Mouse (Mus musculus): ENCODE results near the gene Cnga4. TPM values are rescaled to one million over a fixed set of nuclear protein-coding genes. Genes with fewer than 3 reads are reported as not detected.
"Not testable (repeated sequence)": the region's sequence is repeated elsewhere in the genome, so short reads cannot be mapped to it uniquely, and the experiment has no call there.

The Cnga4 gene
- polyA plus RNA-seq, 3 experiments from 2014 or later = not detected

- ATAC-seq = no peak
Measured at GRCm38 (mm10) chr7:105416529-105416928, 12.2 kb downstream of the Cnga4 start.

GRCm38 (mm10) chr7:105418106-105418505 lies 13.7 kb downstream of the Cnga4 start:
- no peak for ATAC-seq

DNA sequence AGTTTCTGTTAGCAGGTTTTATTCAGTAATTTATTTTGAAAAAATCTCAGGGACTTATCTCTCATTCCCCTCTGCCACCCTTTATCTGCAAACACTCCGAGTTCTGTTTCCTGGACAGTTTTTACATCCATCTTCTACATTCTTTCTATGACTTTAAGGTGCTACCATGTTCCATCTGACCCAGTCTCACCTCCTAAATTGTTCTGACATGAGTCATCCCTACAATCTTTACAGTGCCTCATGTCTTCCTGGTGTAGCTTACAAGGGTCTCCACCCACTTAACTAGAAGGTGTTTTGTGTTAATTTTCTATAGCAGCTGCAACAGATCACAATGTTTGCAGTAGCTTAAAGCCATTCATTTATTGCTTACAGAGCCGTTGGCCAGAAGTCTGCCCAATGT lies 16.5 kb downstream of the Cnga4 start:
- ATAC-seq = no peak

GRCm38 (mm10) chr7:105424368-105424767 lies 20.0 kb downstream of the Cnga4 start:
- no peak for ATAC-seq

GRCm38 (mm10) chr7:105425424-105426043 lies 21.2 kb downstream of the Cnga4 start, which contains the start of gene Cckbr:
Cckbr (plus strand) TSS chr7:105425731.
- no peak for ATAC-seq

- no peak for ATAC-seq
Measured at GRCm38 (mm10) chr7:105426051-105426450, 21.7 kb downstream of the Cnga4 start.

DNA sequence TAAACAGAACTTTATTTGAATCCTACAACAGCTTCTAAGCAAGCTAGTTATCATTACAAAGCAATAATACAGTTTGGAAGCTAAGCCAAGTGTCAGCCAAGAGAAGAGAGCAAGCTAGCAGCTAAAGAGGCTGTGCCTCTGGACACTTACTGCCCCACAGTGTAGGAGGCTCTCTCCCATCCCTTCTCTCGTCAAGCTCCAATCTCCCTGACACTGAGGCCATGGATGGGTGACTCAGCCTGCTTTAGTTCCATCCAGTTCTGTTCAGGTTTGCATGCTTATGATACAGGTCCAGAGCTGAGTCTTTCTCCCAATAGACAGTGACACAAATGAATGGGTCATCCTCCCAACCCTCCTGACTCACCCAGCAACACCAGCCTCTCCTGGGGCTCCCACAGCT lies 27.7 kb downstream of the Cnga4 start:
- ATAC-seq = no peak

GRCm38 (mm10) chr7:105433859-105434258 lies 29.5 kb downstream of the Cnga4 start:
- ATAC-seq = no peak

- ATAC-seq = no peak
Measured at GRCm38 (mm10) chr7:105434798-105435197, 30.4 kb downstream of the Cnga4 start.

GRCm38 (mm10) chr7:105437979-105438772 lies 33.8 kb downstream of the Cnga4 start:
- ATAC-seq = no peak

DNA sequence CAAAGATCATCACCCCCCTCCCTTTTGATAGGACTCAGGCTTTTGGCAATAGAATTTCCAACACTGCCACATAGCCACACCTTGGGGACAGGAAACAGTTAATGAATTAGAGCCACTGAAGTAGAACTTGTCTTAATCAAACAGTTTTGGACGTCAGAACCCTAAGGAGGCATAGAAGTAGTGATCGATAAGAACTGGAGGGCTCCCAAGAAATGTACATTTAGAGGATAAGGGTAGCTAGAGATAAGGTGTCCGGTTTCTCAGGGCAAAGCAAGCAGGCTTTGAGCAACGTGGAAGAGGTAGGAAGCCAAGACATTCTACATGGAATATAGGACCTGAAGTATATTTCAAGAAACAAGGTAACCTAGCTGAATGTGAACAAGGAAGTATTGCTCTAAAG lies 37.1 kb downstream of the Cnga4 start:
- ATAC-seq = no peak

DNA sequence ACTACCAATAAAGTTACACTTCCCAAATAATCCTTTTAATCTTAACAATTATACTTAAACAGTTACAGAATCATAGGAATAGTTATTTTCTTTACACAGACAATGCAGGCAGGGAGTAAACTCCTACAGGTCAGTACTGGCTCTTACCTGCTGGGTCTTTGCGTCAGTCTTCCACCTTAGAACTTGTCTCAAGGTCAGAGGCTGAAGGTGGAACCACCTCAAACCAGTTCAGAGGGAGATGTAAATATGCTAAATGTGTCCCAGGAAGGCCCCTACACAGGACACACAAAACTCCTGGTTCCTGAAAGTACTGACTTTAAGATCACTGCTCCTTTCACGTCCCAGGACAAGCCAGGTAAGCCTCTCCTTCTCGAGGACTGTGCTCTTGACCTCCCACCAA lies 40.7 kb downstream of the Cnga4 start:
- ATAC-seq = no peak

GRCm38 (mm10) chr7:105453345-105453744 lies 49.0 kb downstream of the Cnga4 start:
- not testable (repeated sequence) for ATAC-seq

Other genes with a start within 250 kb of the Cnga4 start
- under 1 TPM in 1 of 3 experiments, not detected in 2; 0.30 TPM for gene Olfr684, start 240.9 kb upstream of the Cnga4 start, polyA plus RNA-seq (2017; shearing (Covaris generic))
- gene Olfr685, start 218.6 kb upstream of the Cnga4 start, polyA plus RNA-seq (2017; shearing (Covaris generic)) = not detected
- gene Olfr686, start 197.1 kb upstream of the Cnga4 start, polyA plus RNA-seq (2017; shearing (Covaris generic)) = not detected
- not detected for gene Olfr688, start 116.5 kb upstream of the Cnga4 start, polyA plus RNA-seq (2017; shearing (Covaris generic))
- gene Olfr689, start 93.4 kb upstream of the Cnga4 start, polyA plus RNA-seq (2017; shearing (Covaris generic)) = not detected
- gene Olfr690, start 70.5 kb upstream of the Cnga4 start, polyA plus RNA-seq (2017; shearing (Covaris generic)) = not detected
- not detected for gene Olfr691, start 62.3 kb upstream of the Cnga4 start, polyA plus RNA-seq (2017; shearing (Covaris generic))
- not detected for gene Olfr692, start 36.3 kb upstream of the Cnga4 start, polyA plus RNA-seq (2017; shearing (Covaris generic))
- not detected for gene Gm5901, start 29.5 kb upstream of the Cnga4 start, polyA plus RNA-seq (2017; shearing (Covaris generic))
- 10 to 100 TPM; 10.5 to 25.3 (median 17.5) TPM for gene Fam160a2, start 4.5 kb upstream of the Cnga4 start, polyA plus RNA-seq (2017; shearing (Covaris generic))
- gene Cckbr, start 21.2 kb downstream of the Cnga4 start, polyA plus RNA-seq (2017; shearing (Covaris generic)) = not detected
- gene Cavin3, start 77.7 kb downstream of the Cnga4 start, polyA plus RNA-seq (2017; shearing (Covaris generic)) = not detected
- 10 to 100 TPM; 15.4 to 23.7 (median 22.3) TPM for gene Smpd1, start 149.8 kb downstream of the Cnga4 start, polyA plus RNA-seq (2017; shearing (Covaris generic))
- gene Apbb1, start 177.1 kb downstream of the Cnga4 start, polyA plus RNA-seq (2017; shearing (Covaris generic)) = 10 to 100 TPM in 1 of 3 experiments, 1 to 10 TPM in 2; 2.9 to 10.5 (median 3.8) TPM
- gene Hpx, start 195.6 kb downstream of the Cnga4 start, polyA plus RNA-seq (2017; shearing (Covaris generic)) = not detected
- 1 to 10 TPM in 2 of 3 experiments, under 1 TPM in 1; 0.70 to 5.4 (median 3.3) TPM for gene Trim3, start 229.0 kb downstream of the Cnga4 start, polyA plus RNA-seq (2017; shearing (Covaris generic))
- 100 to 1,000 TPM; 193 to 230 (median 222) TPM for gene Timm10b, start 235.5 kb downstream of the Cnga4 start, polyA plus RNA-seq (2017; shearing (Covaris generic))
- gene Arfip2, start 235.8 kb downstream of the Cnga4 start, polyA plus RNA-seq (2017; shearing (Covaris generic)) = 10 to 100 TPM; 10.3 to 12.8 (median 12.2) TPM
- 10 to 100 TPM in 1 of 3 experiments, 1 to 10 TPM in 2; 4.9 to 13.7 (median 8.7) TPM for gene Gm45799, start 236.0 kb downstream of the Cnga4 start, polyA plus RNA-seq (2017; shearing (Covaris generic))
- gene Dnhd1, start 246.3 kb downstream of the Cnga4 start, polyA plus RNA-seq (2017; shearing (Covaris generic)) = 1 to 10 TPM in 1 of 3 experiments, under 1 TPM in 2; 0.26 to 1.1 (median 0.46) TPM

All from inflammation-experienced regulatory T-cells, adult 6 months (primary cell).